Mouse (Mus musculus) adrenal gland, postnatal 0 days (tissue): ENCODE results near the gene Dennd6a. TPM values are rescaled to one million over a fixed set of nuclear protein-coding genes. Genes with fewer than 3 reads are reported as not detected.

Experiments used
- microRNA-seq: library from miRNA; unstranded; fragments of <30 nt; microRNA quantifications from one replicate; pipeline ENCODE4, GENCODE M21; 2016; ENCODE audit warnings: borderline replicate concordance; ENCODE audit not compliant: insufficient number of aligned reads
- polyA plus RNA-seq: library from polyadenylated mRNA; unstranded; fragments of >200 nt; fragmentation: Nextera tagmentation; extraction: Ambion mirVana; gene quantifications from 2 replicates; pipeline ENCODE4 v1.2.1, GENCODE M21; 2015

The Dennd6a gene
- 21.1 and 27.1 TPM in 2 replicates for polyA plus RNA-seq

GRCm38 (mm10) chr14:26573556-26573955, at the start of gene Dennd6a:
Dennd6a (plus strand) TSS chr14:26573856.

DNA sequence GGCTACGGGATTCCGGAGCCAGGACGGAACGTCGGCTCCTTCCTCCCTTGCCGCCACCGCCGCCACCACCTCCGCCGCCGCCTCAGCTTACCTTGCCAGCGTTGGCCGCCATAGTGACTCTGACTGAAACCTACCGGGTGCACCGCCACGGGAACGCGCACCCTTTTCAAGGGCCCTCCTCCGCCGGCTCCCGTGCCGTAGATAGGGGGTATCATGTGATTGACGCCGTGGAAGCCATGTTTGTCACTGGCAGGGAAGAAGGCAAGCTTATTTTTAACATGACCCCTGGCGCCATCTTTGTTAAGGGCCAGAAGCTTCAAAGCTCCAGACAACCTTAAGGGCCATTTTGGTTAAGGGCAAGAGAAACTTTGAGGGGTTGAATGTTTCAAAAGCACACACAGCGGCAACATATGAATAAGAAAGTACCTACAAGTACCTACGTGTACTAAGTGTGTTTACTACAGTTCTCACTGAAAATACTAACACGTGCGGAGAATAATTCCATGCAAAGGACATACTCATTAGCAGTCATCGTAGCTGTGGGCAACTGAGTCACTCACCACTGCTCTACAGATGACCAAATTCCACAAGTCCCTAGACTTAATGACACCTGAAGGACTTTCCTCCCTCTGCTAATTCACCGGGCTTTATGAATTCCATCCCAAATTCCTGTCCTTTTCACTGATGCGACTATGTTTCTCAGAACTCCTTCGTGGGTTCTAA, 38.7 kb upstream of the Dennd6a start, which contains the start of gene Slmap:
Gene Slmap, minus strand, starts transcription at position 175 of the 723 bp plus-strand sequence.

DNA sequence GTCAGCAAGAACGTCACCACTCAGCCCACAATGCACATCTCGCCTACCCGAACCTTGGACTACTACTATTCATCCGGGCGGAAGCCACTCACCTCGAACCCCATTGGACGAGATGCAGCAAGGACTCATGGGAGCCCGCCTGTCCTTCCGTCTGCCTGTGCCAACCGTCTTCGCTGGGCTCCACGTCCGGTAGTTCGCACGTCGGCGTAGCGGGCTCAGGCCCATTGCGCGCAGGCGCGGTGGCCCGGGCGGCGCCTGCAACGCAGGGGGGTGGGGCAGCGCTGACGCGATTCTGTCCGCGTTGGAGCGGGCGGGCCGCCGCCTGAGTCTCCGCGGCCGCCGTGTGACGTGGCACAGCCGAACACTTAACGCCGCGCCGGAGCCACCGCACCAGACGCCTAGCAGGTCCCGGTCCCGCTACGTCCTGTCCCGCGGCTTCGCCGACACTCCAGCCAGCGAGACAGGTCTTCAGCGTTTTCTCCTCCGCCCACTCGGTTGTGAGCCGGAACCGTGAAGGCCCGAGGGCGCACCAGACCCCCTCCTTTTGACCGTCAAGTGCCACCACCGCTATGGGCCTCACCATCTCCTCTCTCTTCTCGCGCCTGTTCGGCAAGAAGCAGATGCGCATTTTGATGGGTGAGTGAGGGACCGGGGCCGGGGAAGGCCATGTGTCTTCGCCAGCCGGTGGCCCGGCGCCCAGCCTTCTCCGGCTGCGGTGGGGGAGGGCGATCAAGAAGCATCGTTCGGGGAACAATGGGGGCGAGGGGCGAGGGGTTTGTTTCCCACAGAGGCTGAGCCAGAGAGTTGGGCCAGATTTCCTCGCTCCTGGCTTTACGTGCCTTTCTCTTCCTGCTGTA, 64.4 kb downstream of the Dennd6a start, which contains the start of gene Arf4:
Gene Arf4, plus strand, starts transcription at position 224 of the 857 bp plus-strand sequence.

GRCm38 (mm10) chr14:26669292-26670073, 95.8 kb downstream of the Dennd6a start, which contains the start of gene Pde12:
Pde12 (minus strand) TSS chr14:26669883.

Small RNA genes lying within 50 kb of the gene (microRNA-seq; reads per million reads assigned to microRNA genes)
- not detected for gene Mir7672

Other genes with a start within 250 kb of the Dennd6a start
- 16.8 and 18.3 TPM in 2 replicates for gene Slmap, start 38.9 kb upstream of the Dennd6a start, polyA plus RNA-seq
- gene Arf4, start 64.2 kb downstream of the Dennd6a start, polyA plus RNA-seq: 283 and 358 TPM in 2 replicates
- 5.9 and 7.3 TPM in 2 replicates for gene Pde12, start 96.0 kb downstream of the Dennd6a start, polyA plus RNA-seq
- gene Dnah12, start 119.4 kb downstream of the Dennd6a start, polyA plus RNA-seq: 0.03 TPM in 1 of 2 replicates, not detected in the other